Mouse (Mus musculus): ENCODE results near the gene Fat3. TPM values are rescaled to one million over a fixed set of nuclear protein-coding genes. Genes with fewer than 3 reads are reported as not detected.

Fat3 gene
- polyA plus RNA-seq, 1 experiment from 2014 or later = 0.20 TPM

DNA sequence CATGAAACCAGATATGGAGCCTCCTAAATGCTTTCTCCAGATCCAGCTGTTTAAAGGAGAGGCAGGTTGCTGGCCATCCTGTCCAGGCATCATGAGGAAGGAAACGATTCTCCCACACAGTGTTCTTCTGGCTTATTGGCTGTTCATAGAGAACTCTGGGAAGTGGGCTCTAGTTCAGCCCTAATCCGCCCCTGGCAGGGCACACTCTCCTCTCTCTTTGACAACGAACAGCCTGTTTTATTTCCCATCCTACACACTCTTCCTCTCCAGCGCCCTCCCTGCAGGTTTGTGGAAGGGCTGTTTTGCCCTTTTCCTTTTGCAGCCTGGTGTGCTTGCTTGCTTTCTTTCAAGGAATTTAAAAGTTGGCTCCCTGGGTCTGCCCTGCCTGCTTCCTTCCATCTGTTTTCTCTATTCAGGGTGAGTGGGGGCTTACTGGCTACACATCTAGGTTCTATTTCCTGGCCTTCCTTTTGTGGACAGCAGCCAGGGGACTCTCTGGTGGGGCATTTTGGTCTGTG is 472.6 kb downstream of the Fat3 start:
- 59% methylated on average over 4 of the region's 4 CpGs for WGBS
- H3K9ac ChIP-seq (ENCODE audit: low read depth, low read length) = no peak overlapping the region
- no peak overlapping the region for H3K27ac ChIP-seq (ENCODE audit: low read depth, low read length)
- no peaks in the 10 kb centered on the region for H3K27me3 ChIP-seq (replicated peaks; ENCODE audit: control insufficient read depth, insufficient read depth, low read length)
- no peak overlapping the region for H3K4me3 ChIP-seq (ENCODE audit: low read depth, low read length)
- H3K9me3 ChIP-seq (ENCODE audit: control insufficient read depth) = no peaks in the 10 kb centered on the region
- no peaks in the 10 kb centered on the region for H3K36me3 ChIP-seq (ENCODE audit: control insufficient read depth, insufficient read depth)
- no peak for ATAC-seq
- TF ChIP-seq CTCF (IDR thresholded peaks at IDR 0.05; ENCODE audit: low read depth) = no peak
- no peak overlapping the region for H3K4me2 ChIP-seq (replicated peaks; ENCODE audit: low read depth)
- no peaks in the 10 kb centered on the region for H3K4me1 ChIP-seq (replicated peaks; ENCODE audit: control insufficient read depth, insufficient read depth, low read length)

GRCm38 (mm10) chr9:16026054-16026453 is 475.0 kb downstream of the Fat3 start:
- no peak for ATAC-seq
- Histone ChIP-seq H3K4me1 (replicated peaks; ENCODE audit: control insufficient read depth, insufficient read depth, low read length) (no peaks in the 10 kb centered on the region), H3K27ac (ENCODE audit: low read depth, low read length) (no peak overlapping the region)

GRCm38 (mm10) chr9:16024706-16025105 is 476.4 kb downstream of the Fat3 start:
- no peak overlapping the region for H3K4me3 ChIP-seq (ENCODE audit: low read depth, low read length)
- H3K36me3 ChIP-seq (ENCODE audit: control insufficient read depth, insufficient read depth) = no peaks in the 10 kb centered on the region
- WGBS = 93% methylated on average over 7 of the region's 7 CpGs
- H3K27ac ChIP-seq (ENCODE audit: low read depth, low read length) = no peak overlapping the region
- no peaks in the 10 kb centered on the region for H3K9me3 ChIP-seq (ENCODE audit: control insufficient read depth)
- H3K4me1 ChIP-seq (replicated peaks; ENCODE audit: control insufficient read depth, insufficient read depth, low read length) = no peaks in the 10 kb centered on the region
- no peak overlapping the region for H3K9ac ChIP-seq (ENCODE audit: low read depth, low read length)
- TF ChIP-seq CTCF (IDR thresholded peaks at IDR 0.05; ENCODE audit: low read depth) = no peak
- H3K4me2 ChIP-seq (replicated peaks; ENCODE audit: low read depth) = no peak overlapping the region
- no peaks in the 10 kb centered on the region for H3K27me3 ChIP-seq (replicated peaks; ENCODE audit: control insufficient read depth, insufficient read depth, low read length)
- ATAC-seq = no peak

More at GRCm38 (mm10) chr9:16026054-16026453, 475.0 kb downstream of the Fat3 start:
- Histone ChIP-seq H3K36me3 (ENCODE audit: control insufficient read depth, insufficient read depth) (no peaks in the 10 kb centered on the region), H3K9ac (ENCODE audit: low read depth, low read length) (no peak overlapping the region), H3K4me2 (replicated peaks; ENCODE audit: low read depth) (no peak overlapping the region), H3K9me3 (ENCODE audit: control insufficient read depth) (no peaks in the 10 kb centered on the region), H3K4me3 (ENCODE audit: low read depth, low read length) (no peak overlapping the region), H3K27me3 (replicated peaks; ENCODE audit: control insufficient read depth, insufficient read depth, low read length) (no peaks in the 10 kb centered on the region)
- TF ChIP-seq CTCF (IDR thresholded peaks at IDR 0.05; ENCODE audit: low read depth) = no peak
- WGBS = 53% methylated on average over 4 of the region's 4 CpGs

DNA sequence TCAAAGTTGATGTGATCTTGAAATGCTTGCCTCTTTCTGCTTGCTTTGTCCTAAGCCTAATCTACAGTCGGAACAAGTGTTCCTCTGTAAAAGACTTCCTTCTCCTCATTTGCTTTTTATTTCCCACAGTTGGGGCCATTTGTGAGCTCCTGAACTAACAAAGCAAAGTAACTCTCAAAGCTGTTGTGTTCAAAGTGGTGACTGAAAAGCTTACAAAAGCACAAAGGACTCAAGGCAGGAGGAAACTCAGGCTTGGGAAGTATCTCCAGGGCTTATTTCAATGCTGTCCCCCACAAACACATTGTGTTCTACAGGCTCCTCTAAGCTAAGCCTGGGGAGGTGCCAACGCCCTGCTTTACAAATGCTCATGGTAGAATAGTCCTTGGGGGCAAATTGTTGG is 487.0 kb downstream of the Fat3 start:
- Histone ChIP-seq H3K9ac (ENCODE audit: low read depth, low read length) (no peak overlapping the region), H3K4me2 (replicated peaks; ENCODE audit: low read depth) (no peak overlapping the region), H3K27ac (ENCODE audit: low read depth, low read length) (no peak overlapping the region), H3K36me3 (ENCODE audit: control insufficient read depth, insufficient read depth) (no peaks in the 10 kb centered on the region), H3K4me3 (ENCODE audit: low read depth, low read length) (no peak overlapping the region), H3K9me3 (ENCODE audit: control insufficient read depth) (no peaks in the 10 kb centered on the region), H3K27me3 (replicated peaks; ENCODE audit: control insufficient read depth, insufficient read depth, low read length) (no peaks in the 10 kb centered on the region), H3K4me1 (replicated peaks; ENCODE audit: control insufficient read depth, insufficient read depth, low read length) (no peaks in the 10 kb centered on the region)
- no peak for TF ChIP-seq CTCF (IDR thresholded peaks at IDR 0.05; ENCODE audit: low read depth)
- 70% methylated on average over 2 of the region's 2 CpGs for WGBS
- no peak for ATAC-seq

DNA sequence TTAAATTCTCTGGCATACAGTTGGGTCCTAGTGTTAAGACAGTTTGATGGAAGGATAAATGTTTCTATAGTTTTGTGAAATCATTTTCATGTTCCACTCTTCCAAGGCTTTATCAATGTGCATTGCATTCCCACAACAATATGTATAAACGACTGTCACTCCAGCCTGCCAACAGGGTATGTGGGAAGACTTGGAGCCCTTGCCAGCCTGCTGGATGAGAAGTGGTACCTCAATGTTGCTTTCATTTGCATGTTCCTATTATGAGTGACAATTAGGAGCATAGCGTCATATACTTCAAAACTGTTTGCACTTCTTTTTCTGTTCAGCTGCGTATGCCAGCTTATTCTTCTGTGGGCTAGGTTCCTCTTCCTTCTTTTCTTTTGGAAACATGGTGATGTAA is 489.7 kb downstream of the Fat3 start:
- ATAC-seq = no peak

GRCm38 (mm10) chr9:16007516-16007915 is 493.6 kb downstream of the Fat3 start:
- TF ChIP-seq CTCF (IDR thresholded peaks at IDR 0.05; ENCODE audit: low read depth) = no peak
- Histone ChIP-seq H3K4me3 (ENCODE audit: low read depth, low read length) (no peak overlapping the region), H3K9ac (ENCODE audit: low read depth, low read length) (no peak overlapping the region), H3K27ac (ENCODE audit: low read depth, low read length) (no peak overlapping the region), H3K9me3 (ENCODE audit: control insufficient read depth) (no peaks in the 10 kb centered on the region), H3K36me3 (ENCODE audit: control insufficient read depth, insufficient read depth) (no peaks in the 10 kb centered on the region), H3K4me1 (replicated peaks; ENCODE audit: control insufficient read depth, insufficient read depth, low read length) (no peaks in the 10 kb centered on the region), H3K27me3 (replicated peaks; ENCODE audit: control insufficient read depth, insufficient read depth, low read length) (no peaks in the 10 kb centered on the region), H3K4me2 (replicated peaks; ENCODE audit: low read depth) (no peak overlapping the region)
- 82% methylated on average over 5 of the region's 5 CpGs for WGBS
- ATAC-seq = no peak

More for the DNA sequence above, 489.7 kb downstream of the Fat3 start:
- no peak for TF ChIP-seq CTCF (IDR thresholded peaks at IDR 0.05; ENCODE audit: low read depth)
- H3K27ac ChIP-seq (ENCODE audit: low read depth, low read length) = no peak overlapping the region
- H3K4me3 ChIP-seq (ENCODE audit: low read depth, low read length) = no peak overlapping the region
- no peak overlapping the region for H3K9ac ChIP-seq (ENCODE audit: low read depth, low read length)
- H3K36me3 ChIP-seq (ENCODE audit: control insufficient read depth, insufficient read depth) = no peaks in the 10 kb centered on the region
- no peak overlapping the region for H3K4me2 ChIP-seq (replicated peaks; ENCODE audit: low read depth)
- no peaks in the 10 kb centered on the region for H3K9me3 ChIP-seq (ENCODE audit: control insufficient read depth)
- no peaks in the 10 kb centered on the region for H3K4me1 ChIP-seq (replicated peaks; ENCODE audit: control insufficient read depth, insufficient read depth, low read length)
- 92% methylated on average over 3 of the region's 3 CpGs for WGBS
- no peaks in the 10 kb centered on the region for H3K27me3 ChIP-seq (replicated peaks; ENCODE audit: control insufficient read depth, insufficient read depth, low read length)

GRCm38 (mm10) chr9:16002991-16003390 is 498.1 kb downstream of the Fat3 start:
- ATAC-seq = no peak
- Histone ChIP-seq H3K27ac (ENCODE audit: low read depth, low read length) (no peak overlapping the region), H3K9me3 (ENCODE audit: control insufficient read depth) (no peaks in the 10 kb centered on the region), H3K36me3 (ENCODE audit: control insufficient read depth, insufficient read depth) (no peaks in the 10 kb centered on the region), H3K4me2 (replicated peaks; ENCODE audit: low read depth) (no peak overlapping the region), H3K4me1 (replicated peaks; ENCODE audit: control insufficient read depth, insufficient read depth, low read length) (no peaks in the 10 kb centered on the region), H3K27me3 (replicated peaks; ENCODE audit: control insufficient read depth, insufficient read depth, low read length) (no peaks in the 10 kb centered on the region), H3K4me3 (ENCODE audit: low read depth, low read length) (no peak overlapping the region), H3K9ac (ENCODE audit: low read depth, low read length) (no peak overlapping the region)
- TF ChIP-seq CTCF (IDR thresholded peaks at IDR 0.05; ENCODE audit: low read depth) = no peak
- WGBS = 87% methylated on average over 1 of the region's 1 CpGs
